Mouse (Mus musculus) myocyte (in vitro differentiated cells): ENCODE measurements at regions not wholly inside any gene's neighbourhood (a gene's known extent, or its start where the extent isn't known, plus 50 kb on each side); places are given as distances from the start of the nearest gene placed in this dataset.

Experiments
- H3K27me3 ChIP-seq: one replicate; pipeline ENCODE4 v1.6.1; 2011; ENCODE audit not compliant: control insufficient read depth, insufficient read depth, insufficient read length
- H3K36me3 ChIP-seq: one replicate; pipeline ENCODE4 v1.6.1; 2011; ENCODE audit not compliant: control insufficient read depth, insufficient read depth
- H3K4me2 ChIP-seq: one replicate; pipeline ENCODE4 v1.6.1; 2011; ENCODE audit warnings: low read depth, control low read depth
- H3K4me3 ChIP-seq: one replicate; pipeline ENCODE4 v1.5.1; 2011; ENCODE audit warnings: mild to moderate bottlenecking, control low read depth, moderate library complexity
- H3K79me2 ChIP-seq: one replicate; pipeline ENCODE4 v1.6.1; 2011; ENCODE audit not compliant: control insufficient read depth, insufficient read depth
- H3ac ChIP-seq: one replicate; pipeline ENCODE4 v1.6.1; 2011; ENCODE audit not compliant: control insufficient read depth, insufficient read length
- CEBPB ChIP-seq: IDR thresholded peaks from 2 replicates; pipeline ENCODE4 v1.6.1; 2011; ENCODE audit warnings: mild to moderate bottlenecking, moderate library complexity; ENCODE audit not compliant: poor library complexity, insufficient read depth, severe bottlenecking
- E2F4 ChIP-seq: IDR thresholded peaks from one replicate; pipeline ENCODE4 v1.6.1; 2011; ENCODE audit warnings: mild to moderate bottlenecking, control low read depth, moderate library complexity; ENCODE audit not compliant: insufficient read depth
- MAX ChIP-seq: IDR thresholded peaks from one replicate; pipeline ENCODE4 v1.6.1; 2011; ENCODE audit warnings: low read depth, mild to moderate bottlenecking, control low read depth
- MYOD1 ChIP-seq, 3 experiments: IDR thresholded peaks; one replicate each; pipeline ENCODE4 v1.6.1; 2011; ENCODE audit warnings: control low read depth in 2 of 3, low read depth in 2 of 3, mild to moderate bottlenecking in 2 of 3, moderate library complexity in 1 of 3; ENCODE audit not compliant: insufficient read length in 2 of 3, control insufficient read depth in 1 of 3
- MYOG ChIP-seq, 3 experiments: IDR thresholded peaks; one replicate each; pipeline ENCODE4 v1.6.1; 2011; ENCODE audit warnings: control low read depth in 2 of 3, low read depth in 2 of 3, mild to moderate bottlenecking in 2 of 3; ENCODE audit not compliant: insufficient read length in 2 of 3, control insufficient read depth in 1 of 3, insufficient read depth in 1 of 3
- POLR2A ChIP-seq: IDR thresholded peaks from one replicate; pipeline ENCODE4 v1.6.1; 2011; ENCODE audit warnings: low read depth, mild to moderate bottlenecking, control low read depth, moderate library complexity; ENCODE audit not compliant: insufficient read length
- POLR2AphosphoS2 ChIP-seq: IDR thresholded peaks from one replicate; pipeline ENCODE4 v1.6.1; 2011; ENCODE audit warnings: low read depth, control low read depth; ENCODE audit not compliant: insufficient read length
- REST ChIP-seq: IDR thresholded peaks from one replicate; pipeline ENCODE4 v1.6.1; 2011; ENCODE audit warnings: mild to moderate bottlenecking, control low read depth, moderate library complexity; ENCODE audit not compliant: insufficient read depth, insufficient read length
- SRF ChIP-seq: IDR thresholded peaks from one replicate; pipeline ENCODE4 v1.6.1; 2011; ENCODE audit warnings: low read depth; ENCODE audit not compliant: control insufficient read depth, insufficient read length
- TCF12 ChIP-seq: IDR thresholded peaks from one replicate; pipeline ENCODE4 v1.6.1; 2011; ENCODE audit warnings: mild to moderate bottlenecking, control low read depth; ENCODE audit not compliant: poor library complexity, insufficient read depth, severe bottlenecking
- TCF3 ChIP-seq: IDR thresholded peaks from one replicate; pipeline ENCODE4 v1.6.1; 2011; ENCODE audit warnings: low read depth, control low read depth; ENCODE audit not compliant: insufficient read length
- USF1 ChIP-seq: IDR thresholded peaks from one replicate; pipeline ENCODE4 v1.6.1; 2011; ENCODE audit warnings: low read depth, mild to moderate bottlenecking, control low read depth, moderate library complexity

DNA sequence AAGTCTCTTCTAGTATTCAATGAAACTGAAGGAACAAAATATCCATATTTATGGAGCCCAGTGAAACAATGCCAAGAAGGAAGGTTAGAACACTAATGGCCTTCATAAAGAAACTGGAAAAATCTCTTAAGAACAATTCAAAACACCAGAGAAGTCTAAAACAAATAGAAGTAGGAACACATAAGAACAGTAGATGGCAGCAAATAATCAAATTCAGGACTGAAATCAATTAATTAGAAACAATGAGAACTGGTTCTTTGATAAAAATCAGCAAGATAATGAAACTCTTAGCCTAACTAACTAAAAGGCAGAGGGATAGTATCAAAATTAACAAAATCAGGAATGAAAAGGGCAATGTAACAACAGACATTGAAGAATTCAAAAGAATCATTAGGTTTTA lies 839.2 kb upstream of the Dsel start:
- TF ChIP-seq MYOG (IDR thresholded peaks at IDR 0.05; ENCODE audit: control insufficient read depth in 1 of 3, insufficient read depth in 1 of 3, insufficient read length in 2 of 3, low read depth in 2 of 3) = no peak
- no peak for TF ChIP-seq POLR2A
- no peak for TF ChIP-seq SRF
- TF ChIP-seq MAX = no peak
- TF ChIP-seq REST = no peak
- no peak for TF ChIP-seq USF1
- TF ChIP-seq CEBPB = no peak
- TF ChIP-seq TCF3 = no peak
- no peak for TF ChIP-seq POLR2AphosphoS2
- TF ChIP-seq E2F4 = no peak
- TF ChIP-seq MYOD1 (IDR thresholded peaks at IDR 0.05; ENCODE audit: control insufficient read depth in 1 of 3, insufficient read length in 2 of 3, low read depth in 2 of 3) = no peak
- TF ChIP-seq TCF12 = no peak
- H3K4me3 ChIP-seq = no peak overlapping the region
- no peaks in the 10 kb centered on the region for H3K36me3 ChIP-seq
- H3K4me2 ChIP-seq = no peak overlapping the region
- H3K27me3 ChIP-seq = no peaks in the 10 kb centered on the region
- no peaks in the 10 kb centered on the region for H3K79me2 ChIP-seq
- H3ac ChIP-seq = no peak overlapping the region

DNA sequence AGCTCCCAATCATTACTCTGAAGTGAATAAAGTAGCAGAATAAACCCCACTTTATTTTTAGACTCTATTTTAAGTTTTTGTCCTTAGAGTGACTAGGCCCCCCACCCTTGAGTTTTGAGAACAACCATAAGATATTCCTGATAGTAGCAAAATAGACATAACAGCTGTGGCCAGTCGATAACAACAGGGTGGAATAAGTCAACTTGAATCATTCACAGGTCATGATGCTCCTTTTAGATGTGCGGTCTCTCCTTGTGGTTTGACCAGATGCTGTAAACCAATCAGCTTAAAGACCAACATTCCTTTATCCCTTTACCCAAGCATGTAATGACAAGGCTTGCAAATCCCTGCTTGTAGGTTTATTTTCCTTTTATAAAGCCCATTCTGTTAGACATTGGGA lies 794.2 kb upstream of the Dsel start:
- no peaks in the 10 kb centered on the region for H3K36me3 ChIP-seq
- H3K4me2 ChIP-seq = peak overlapping the region; percentile 21
- no peaks in the 10 kb centered on the region for H3K27me3 ChIP-seq
- H3K79me2 ChIP-seq = no peaks in the 10 kb centered on the region
- no peak overlapping the region for H3K4me3 ChIP-seq
- H3ac ChIP-seq = no peak overlapping the region
- TF ChIP-seq CEBPB (no peak), REST (no peak), MYOD1 (IDR thresholded peaks at IDR 0.05; ENCODE audit: control insufficient read depth in 1 of 3, insufficient read length in 2 of 3, low read depth in 2 of 3) (peak; percentile 32 to 62 (median 35)), MYOG (IDR thresholded peaks at IDR 0.05; ENCODE audit: control insufficient read depth in 1 of 3, insufficient read depth in 1 of 3, insufficient read length in 2 of 3, low read depth in 2 of 3) (peak in 1 of 3 experiments; percentile 46), MAX (no peak), E2F4 (no peak), TCF12 (peak; percentile 26), USF1 (no peak), POLR2AphosphoS2 (no peak), POLR2A (no peak)

DNA sequence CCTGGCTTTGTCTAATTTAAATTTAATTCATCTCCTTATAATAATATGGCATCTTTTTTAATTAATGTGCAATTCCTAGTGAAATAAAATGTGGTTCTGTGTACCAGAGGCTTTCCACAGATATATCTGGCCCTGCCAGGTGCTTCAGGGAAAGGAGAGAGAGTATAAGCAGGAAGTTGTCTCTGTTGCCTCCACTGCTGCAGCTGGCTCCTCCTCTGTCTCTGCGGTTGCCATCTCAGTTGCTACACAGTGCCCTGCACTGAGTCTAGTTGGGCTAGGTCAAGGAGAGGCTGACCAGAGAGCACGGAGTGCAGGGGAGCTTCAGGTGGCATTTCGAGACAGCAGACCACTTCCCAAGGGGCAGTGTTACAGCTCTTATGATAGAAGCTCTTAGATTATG lies 773.6 kb upstream of the Dsel start:
- H3K79me2 ChIP-seq = no peaks in the 10 kb centered on the region
- TF ChIP-seq USF1 (no peak), TCF12 (no peak), REST (no peak), TCF3 (no peak), CEBPB (no peak), POLR2AphosphoS2 (no peak), MYOG (IDR thresholded peaks at IDR 0.05; ENCODE audit: control insufficient read depth in 1 of 3, insufficient read depth in 1 of 3, insufficient read length in 2 of 3, low read depth in 2 of 3) (no peak), MAX (no peak), POLR2A (no peak), SRF (no peak), MYOD1 (IDR thresholded peaks at IDR 0.05; ENCODE audit: control insufficient read depth in 1 of 3, insufficient read length in 2 of 3, low read depth in 2 of 3) (no peak), E2F4 (no peak)
- H3ac ChIP-seq = no peak overlapping the region
- no peak overlapping the region for H3K4me2 ChIP-seq
- no peaks in the 10 kb centered on the region for H3K27me3 ChIP-seq
- no peak overlapping the region for H3K4me3 ChIP-seq
- H3K36me3 ChIP-seq = no peaks in the 10 kb centered on the region
